Mouse (Mus musculus) E14TG2a.4 (cell line): Measurements from ENCODE around the gene Qrfpr.
A peak's percentile ranks its signal among the peaks of the same experiment; 100 is the strongest.

Experiments
- CTCF ChIP-seq: conservative IDR thresholded peaks from 2 replicates; pipeline ENCODE4 v1.5.1; 2014; ENCODE audit warnings: low read length
- NANOG ChIP-seq: IDR thresholded peaks from 2 replicates; pipeline ENCODE4 v1.6.1; 2014; ENCODE audit warnings: borderline replicate concordance, low read length, mixed read lengths
- POU5F1 ChIP-seq: IDR thresholded peaks from 2 replicates; pipeline ENCODE4 v1.6.1; 2014; ENCODE audit warnings: low read length, borderline replicate concordance

DNA sequence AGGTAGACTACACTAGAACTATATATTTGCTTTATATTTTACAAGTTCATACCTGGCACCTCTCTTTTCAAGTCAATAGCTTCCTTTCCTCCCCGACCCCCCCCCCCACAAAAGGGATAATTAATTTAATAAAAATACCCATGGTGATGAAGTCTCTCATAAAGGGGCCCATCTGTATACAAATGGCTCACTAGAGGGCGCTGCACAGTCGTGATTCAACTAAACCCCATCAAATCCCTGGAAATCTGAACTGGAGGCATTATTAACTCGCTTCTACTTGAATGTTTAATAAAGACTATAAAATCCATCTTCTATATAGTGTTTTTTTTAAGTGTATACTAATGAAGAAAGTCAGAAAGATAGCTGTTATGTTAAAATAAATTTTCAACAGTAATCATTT lies 40.6 kb downstream of the Qrfpr start:
- no peak for TF ChIP-seq NANOG
- TF ChIP-seq CTCF: peak; percentile 55
- TF ChIP-seq POU5F1: no peak
